In genomic region chr5:151089201-151089600, GRCm38 (mm10) we compare ENCODE assay signal across 20 mouse cellular contexts.
"Had no signal": no experiment of that assay in that cellular context is flagged by ENCODE, and none has a peak within 500 bp of the region (broad histone marks: within the 10 kb centered on the region; RNA-seq: fewer than 3 reads in every experiment).

No protein-coding gene starts in this region.

- H3K4me1 ChIP-seq: neural tube, embryonic 12.5 days had no signal

- ATAC-seq: intestine, postnatal 0 days; liver, postnatal 0 days had no signal

- H3K9me3 ChIP-seq: kidney, embryonic 15.5 days; limb, embryonic 12.5 days; limb, embryonic 15.5 days; lung, embryonic 15.5 days; neural tube, embryonic 12.5 days; stomach, embryonic 15.5 days had no signal

- H3K27me3 ChIP-seq: kidney, embryonic 15.5 days; limb, embryonic 12.5 days; limb, embryonic 15.5 days; lung, embryonic 15.5 days; neural tube, embryonic 12.5 days; stomach, embryonic 15.5 days had no signal

- DNase-seq: kidney, adult 8-10 months; left cerebral cortex, postnatal 4 days; liver, postnatal 0 days; lung, postnatal 10 days; lung, postnatal 4 days; midbrain, embryonic 14.5 days; retina, postnatal 1 day; right cerebral cortex, postnatal 25 days; spleen, adult 18-20 months; thymus, postnatal 25 days had no signal

- H3K9ac ChIP-seq: kidney, embryonic 15.5 days; limb, embryonic 12.5 days; limb, embryonic 15.5 days; liver, embryonic 14.5 days; liver, postnatal 0 days; lung, embryonic 15.5 days; neural tube, embryonic 12.5 days; stomach, embryonic 15.5 days had no signal

- H3K27ac ChIP-seq: kidney, embryonic 15.5 days; limb, embryonic 12.5 days; limb, embryonic 15.5 days; liver, embryonic 14.5 days; lung, embryonic 15.5 days; neural tube, embryonic 12.5 days; stomach, embryonic 15.5 days had no signal

- H3K36me3 ChIP-seq: limb, embryonic 12.5 days; neural tube, embryonic 12.5 days; stomach, embryonic 15.5 days had no signal

- H3K4me3 ChIP-seq: kidney, embryonic 15.5 days; limb, embryonic 12.5 days; limb, embryonic 15.5 days; lung, embryonic 15.5 days; neural tube, embryonic 12.5 days; stomach, embryonic 15.5 days had no signal

- H3K4me2 ChIP-seq: kidney, embryonic 15.5 days; limb, embryonic 12.5 days; limb, embryonic 15.5 days; liver, embryonic 11.5 days; lung, embryonic 15.5 days; midbrain, embryonic 11.5 days; neural tube, embryonic 12.5 days; stomach, embryonic 15.5 days had no signal
